Mouse (Mus musculus) testis, adult 2 months (tissue): ENCODE results near the gene Slc13a3.

ENCODE experiments used
- CTCF ChIP-seq: fragments of 200-500 bp; IDR thresholded peaks from 2 replicates; pipeline ENCODE4 v1.5.1; 2012; ENCODE audit warnings: low read depth, mild to moderate bottlenecking, inconsistent platforms, low read length, moderate library complexity; ENCODE audit not compliant: control insufficient read depth, insufficient read depth, insufficient replicate concordance
- POLR2A ChIP-seq: fragments of 200-500 bp; IDR thresholded peaks from 2 replicates; pipeline ENCODE4 v1.6.1; 2012; ENCODE audit warnings: low read depth, mild to moderate bottlenecking, inconsistent platforms, low read length, moderate library complexity; ENCODE audit not compliant: control insufficient read depth

DNA sequence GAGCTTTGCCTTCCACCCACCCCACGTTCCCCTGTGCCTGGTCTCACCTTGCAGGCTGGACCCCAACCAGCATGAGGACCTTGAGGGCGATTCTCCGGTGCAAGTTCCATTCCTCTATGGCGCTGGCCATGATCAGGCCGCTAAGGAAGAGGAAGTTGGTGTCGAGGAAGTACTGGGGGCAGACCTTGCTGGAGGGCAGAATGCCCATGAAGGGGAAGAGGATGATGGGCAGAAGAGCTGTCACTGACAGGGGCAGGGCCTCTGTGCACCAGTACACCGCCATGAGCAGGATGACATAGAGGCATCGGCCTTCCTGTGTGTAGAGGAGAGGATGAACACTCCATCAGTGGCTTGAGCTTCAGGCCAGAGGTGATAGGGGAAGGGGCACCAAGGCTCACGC lies 24.6 kb downstream of the Slc13a3 start:
- TF ChIP-seq CTCF (no peak), POLR2A (no peak)
